Comparison of ENCODE assay signal across 8 mouse cellular contexts in the genomic region with DNA sequence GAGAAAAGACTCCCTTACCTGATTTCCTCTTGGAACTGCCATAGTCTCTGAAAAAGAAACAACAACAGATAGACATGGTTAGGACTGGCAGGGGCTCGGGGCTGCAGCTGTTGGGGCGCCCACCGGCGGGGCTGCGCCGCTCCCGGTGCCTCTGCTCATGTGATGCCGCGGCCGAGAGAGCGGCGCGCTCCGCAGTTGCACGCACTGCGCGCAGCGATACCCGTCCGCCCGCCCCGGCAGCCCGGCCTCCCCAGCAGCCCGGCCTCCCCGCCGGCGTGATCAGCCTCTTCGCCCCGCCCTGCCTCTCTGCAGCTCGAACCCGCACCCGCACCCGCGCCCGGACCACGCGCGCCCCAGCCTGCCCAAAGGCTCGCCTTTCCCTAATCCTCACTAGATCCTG.
DNase-seq lines count a peak whose midpoint lies in the region; ATAC-seq and TF ChIP-seq lines count a peak whose summit lies in the region.

No protein-coding gene starts in this region.

- no peak for TF ChIP-seq CTCF in forebrain, postnatal 0 days (IDR thresholded peaks at IDR 0.05; ENCODE audit: low read depth)
- no peak for TF ChIP-seq CTCF in heart, adult 2 months (IDR thresholded peaks at IDR 0.05)

- H3K9me3 ChIP-seq in forebrain, postnatal 0 days (ENCODE audit: low read length), result no peaks in the 10 kb centered on the region

- peak overlapping the region; percentile 35 for H3K4me3 ChIP-seq in forebrain, postnatal 0 days (ENCODE audit: low read depth, low read length)
- H3K4me3 ChIP-seq in heart, adult 2 months, result no peak overlapping the region

- ATAC-seq in forebrain, postnatal 0 days, result peak; percentile 69

- intact Hi-C loops in heart, adult 2 months (cut with DNase I), result no loop called here

- H3K27ac ChIP-seq in forebrain, postnatal 0 days (ENCODE audit: low read depth, low read length), result no peak overlapping the region
- H3K27ac ChIP-seq in heart, adult 2 months, result no peak overlapping the region

- H3K79me2 ChIP-seq in heart, adult 2 months (replicated peaks; ENCODE audit: control insufficient read depth, insufficient read depth, low read length), result 0 out of 2 replicates have a peak, but pooled peaks cover 1% of the 10 kb centered on the region

- peaks cover 23% of the 10 kb centered on the region for H3K27me3 ChIP-seq in forebrain, postnatal 0 days (ENCODE audit: insufficient read depth, low read length)
- no peaks in the 10 kb centered on the region for H3K27me3 ChIP-seq in heart, adult 2 months (ENCODE audit: control insufficient read depth, insufficient read depth, low read length)

- no peak for TF ChIP-seq EP300 in heart, adult 2 months (IDR thresholded peaks at IDR 0.05; ENCODE audit: insufficient read depth, low read depth, low read length)

- H3K4me1 ChIP-seq in forebrain, postnatal 0 days (ENCODE audit: insufficient read depth), result no peaks in the 10 kb centered on the region; the same call in 1 of the 2 replicates
- peaks cover 12% of the 10 kb centered on the region for H3K4me1 ChIP-seq in heart, adult 2 months (ENCODE audit: control insufficient read depth, insufficient read depth, low read length)

- peak overlapping the region; percentile 43 for H3K9ac ChIP-seq in forebrain, postnatal 0 days
- H3K9ac ChIP-seq in heart, adult 2 months (ENCODE audit: low read depth, low read length), result no peak overlapping the region

- no peak for TF ChIP-seq POLR2A in heart, adult 2 months (IDR thresholded peaks at IDR 0.05; ENCODE audit: insufficient read depth, low read depth, low read length)

- peak; percentile 56 for DNase-seq in kidney, postnatal 10 days
- no peak for DNase-seq in kidney, adult 11 months
- peak; percentile 69 for DNase-seq in embryo, embryonic 11 days
- no peak for DNase-seq in forebrain, postnatal 0 days
- peak; percentile 31 for DNase-seq in liver
- DNase-seq in right cerebral cortex, postnatal 25 days, result peak; percentile 70
- DNase-seq in ovary, postnatal 14 days (ENCODE audit: low spot score), result no peak
- no peak for DNase-seq in heart, adult 2 months

- peak overlapping the region; percentile 60 for H3K4me2 ChIP-seq in forebrain, postnatal 0 days (ENCODE audit: low read depth)

- no peaks in the 10 kb centered on the region for H3K36me3 ChIP-seq in forebrain, postnatal 0 days (ENCODE audit: insufficient read depth)
- no peaks in the 10 kb centered on the region for H3K36me3 ChIP-seq in heart, adult 2 months (ENCODE audit: control insufficient read depth, insufficient read depth, low read length)

- WGBS in forebrain, postnatal 0 days, result 4% methylated on average over 39 of the region's 39 CpGs
- WGBS in heart, adult 2 months, result 39% methylated on average over 34 of the region's 39 CpGs

Comparison
In these comparisons a context has a peak if more than half of its experiments do, and no peak if none do; other contexts are left out.
1. DNase-seq: peak in kidney, postnatal 10 days (single experiment), embryo, embryonic 11 days (single experiment), liver (single experiment) and right cerebral cortex, postnatal 25 days (single experiment); none in kidney, adult 11 months (single experiment), forebrain, postnatal 0 days (single experiment), ovary, postnatal 14 days (single experiment) and heart, adult 2 months (0 of 2).